Mouse (Mus musculus) layer of hippocampus, adult 2 months (tissue): ENCODE results near the gene Jph4. TPM values are rescaled to one million over a fixed set of nuclear protein-coding genes. Genes with fewer than 3 reads are reported as not detected.

ENCODE experiments used
- DNase-seq, 2 experiments: peaks; one replicate each; pipeline ENCODE4 v3.0.0; 2022; ENCODE audit warnings: low spot score in 2 of 2
- H3K27ac ChIP-seq: fragments of 200-600 bp; 2 replicates; pipeline ENCODE4 v1.8.1; 2022
- H3K4me3 ChIP-seq: fragments of 200-600 bp; 2 replicates; pipeline ENCODE4 v1.8.1; 2022; ENCODE audit warnings: mild to moderate bottlenecking
- CTCF ChIP-seq: fragments of 200-600 bp; conservative IDR thresholded peaks from 2 replicates; pipeline ENCODE4 v1.8.1; 2022; ENCODE audit warnings: antibody characterized with exemption, mild to moderate bottlenecking, moderate library complexity
- total RNA-seq, 2 experiments: library from RNA; stranded (reverse); gene quantifications; 2 replicates each; pipeline ENCODE4 v1.2.3; 2021

Gene Jph4
- total RNA-seq, 2 experiments from 2014 or later = 453 to 476 TPM

GRCm38 (mm10) chr14:55083481-55083880, 33.3 kb downstream of the Jph4 start:
- peak overlapping the region; percentile 23 for H3K27ac ChIP-seq
- no peak overlapping the region for H3K4me3 ChIP-seq
- DNase-seq = no peak
- no peak for TF ChIP-seq CTCF

- 0 out of 2 replicates have a peak overlapping the region, but pooled peaks have one; percentile 2 for H3K27ac ChIP-seq
- no peak for DNase-seq
- no peak for TF ChIP-seq CTCF
- H3K4me3 ChIP-seq = no peak overlapping the region
Observed at GRCm38 (mm10) chr14:55081105-55081504, 35.6 kb downstream of the Jph4 start.

- Histone ChIP-seq H3K27ac (peak overlapping the region; percentile 89), H3K4me3 (no peak overlapping the region)
- DNase-seq = peak; percentile 63 to 83
- peak; percentile 96 for TF ChIP-seq CTCF
Observed at GRCm38 (mm10) chr14:55079214-55079970, 37.3 kb downstream of the Jph4 start.

GRCm38 (mm10) chr14:55078366-55078989, 38.3 kb downstream of the Jph4 start:
- DNase-seq = no peak
- no peak for TF ChIP-seq CTCF
- Histone ChIP-seq H3K4me3 (peak overlapping the region; percentile 8; the same call in 1 of the 2 replicates), H3K27ac (peak overlapping the region; percentile 89)

GRCm38 (mm10) chr14:55077481-55078365, 39.0 kb downstream of the Jph4 start:
- TF ChIP-seq CTCF = no peak
- Histone ChIP-seq H3K27ac (peak overlapping the region; percentile 89), H3K4me3 (no peak overlapping the region; the same call in 1 of the 2 replicates)
- DNase-seq = peak in 1 of 2 experiments; percentile 63

- peak; percentile 39 for TF ChIP-seq CTCF
- DNase-seq = no peak
- Histone ChIP-seq H3K4me3 (no peak overlapping the region), H3K27ac (peak overlapping the region; percentile 89)
Observed at GRCm38 (mm10) chr14:55076956-55077355, 39.8 kb downstream of the Jph4 start.

- TF ChIP-seq CTCF = no peak
- no peak for DNase-seq
- H3K27ac ChIP-seq = peak overlapping the region; percentile 89
- no peak overlapping the region for H3K4me3 ChIP-seq
Observed at GRCm38 (mm10) chr14:55076224-55076623, 40.5 kb downstream of the Jph4 start.

- Histone ChIP-seq H3K4me3 (no peak overlapping the region), H3K27ac (peak overlapping the region; percentile 89; the same call in 1 of the 2 replicates)
- no peak for TF ChIP-seq CTCF
- no peak for DNase-seq
Observed at GRCm38 (mm10) chr14:55074416-55074815, 42.3 kb downstream of the Jph4 start.

- H3K4me3 ChIP-seq = no peak overlapping the region
- DNase-seq = no peak
- peak overlapping the region; percentile 72 for H3K27ac ChIP-seq
- no peak for TF ChIP-seq CTCF
Observed at GRCm38 (mm10) chr14:55071756-55072155, 45.0 kb downstream of the Jph4 start.

GRCm38 (mm10) chr14:55066042-55066441, 50.7 kb downstream of the Jph4 start:
- no peak for DNase-seq
- Histone ChIP-seq H3K4me3 (no peak overlapping the region), H3K27ac (peak overlapping the region; percentile 69)
- no peak for TF ChIP-seq CTCF

- no peak overlapping the region for H3K4me3 ChIP-seq
- peak; percentile 17; the same call in 1 of the 2 replicates for TF ChIP-seq CTCF
- no peak for DNase-seq
- peak overlapping the region; percentile 69 for H3K27ac ChIP-seq
Observed at GRCm38 (mm10) chr14:55065391-55065790, 51.3 kb downstream of the Jph4 start.

GRCm38 (mm10) chr14:55064481-55065370, 52.0 kb downstream of the Jph4 start:
- Histone ChIP-seq H3K4me3 (no peak overlapping the region), H3K27ac (peak overlapping the region; percentile 69)
- TF ChIP-seq CTCF = no peak
- DNase-seq = no peak
